Mouse (Mus musculus) cortical plate, adult 2 months (tissue): ENCODE data around the gene Cby3.

Experiments
- CTCF ChIP-seq: fragments of 200-500 bp; IDR thresholded peaks from 2 replicates; pipeline ENCODE4 v1.5.1; 2011; ENCODE audit warnings: mild to moderate bottlenecking, control low read depth, low read length; ENCODE audit not compliant: insufficient read depth; ENCODE audit errors: extremely low read depth
- POLR2A ChIP-seq: fragments of 200-500 bp; IDR thresholded peaks from 2 replicates; pipeline ENCODE4 v1.6.1; 2011; ENCODE audit warnings: mild to moderate bottlenecking, low read length, control low read depth; ENCODE audit not compliant: insufficient read depth; ENCODE audit errors: extremely low read depth

GRCm38 (mm10) chr11:50398803-50399202, 44.5 kb downstream of the Cby3 start:
- TF ChIP-seq CTCF (no peak), POLR2A (no peak)
